Mouse (Mus musculus): ENCODE data around the gene Tcf7l1.

Gene Tcf7l1

GRCm38 (mm10) chr6:72619734-72620532 is 169.1 kb downstream of the Tcf7l1 start:
- peak; percentile 47 to 73 for DNase-seq

DNA sequence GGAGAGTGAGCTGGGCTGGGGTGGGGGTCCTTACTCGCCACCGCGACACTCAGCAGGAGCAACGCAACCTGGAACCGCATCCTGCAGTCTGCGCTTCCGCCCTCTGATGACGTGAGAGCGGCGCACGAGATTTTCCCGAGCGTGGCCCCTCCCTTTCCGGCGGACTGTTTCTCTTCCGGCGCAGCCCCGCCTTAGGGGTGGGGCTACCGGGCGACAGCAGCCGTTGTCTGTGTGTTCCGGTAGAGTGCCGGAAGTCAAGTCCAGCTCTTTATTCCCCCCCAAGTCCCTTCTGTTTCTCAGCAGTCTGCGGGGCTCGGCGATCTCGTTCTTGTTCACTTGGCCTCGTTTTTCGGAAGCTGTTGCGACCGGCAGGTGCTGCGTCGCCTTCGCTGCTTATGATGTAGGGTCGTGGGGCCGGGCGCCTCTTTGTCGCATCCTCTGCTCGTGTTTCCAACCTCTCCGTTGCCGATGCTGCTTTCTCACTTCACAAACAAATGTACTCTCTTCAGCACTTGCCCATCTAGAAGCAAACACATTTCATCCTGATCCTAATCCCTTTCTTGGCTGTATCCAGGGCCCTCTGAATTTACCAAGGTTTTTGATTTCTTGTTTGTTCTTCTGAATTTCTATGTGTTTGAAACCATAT is 172.3 kb downstream of the Tcf7l1 start, which contains the start of gene Tgoln1:
Tgoln1 (minus strand) TSS at position 358 of the 646 bp plus-strand sequence.
- peak; percentile 95 to 96 for DNase-seq

- no peak for DNase-seq
Observed at GRCm38 (mm10) chr6:72615561-72616375, 173.3 kb downstream of the Tcf7l1 start.

GRCm38 (mm10) chr6:72615151-72615550 is 173.9 kb downstream of the Tcf7l1 start:
- DNase-seq = no peak

GRCm38 (mm10) chr6:72610261-72610660 is 178.8 kb downstream of the Tcf7l1 start:
- DNase-seq = no peak

DNA sequence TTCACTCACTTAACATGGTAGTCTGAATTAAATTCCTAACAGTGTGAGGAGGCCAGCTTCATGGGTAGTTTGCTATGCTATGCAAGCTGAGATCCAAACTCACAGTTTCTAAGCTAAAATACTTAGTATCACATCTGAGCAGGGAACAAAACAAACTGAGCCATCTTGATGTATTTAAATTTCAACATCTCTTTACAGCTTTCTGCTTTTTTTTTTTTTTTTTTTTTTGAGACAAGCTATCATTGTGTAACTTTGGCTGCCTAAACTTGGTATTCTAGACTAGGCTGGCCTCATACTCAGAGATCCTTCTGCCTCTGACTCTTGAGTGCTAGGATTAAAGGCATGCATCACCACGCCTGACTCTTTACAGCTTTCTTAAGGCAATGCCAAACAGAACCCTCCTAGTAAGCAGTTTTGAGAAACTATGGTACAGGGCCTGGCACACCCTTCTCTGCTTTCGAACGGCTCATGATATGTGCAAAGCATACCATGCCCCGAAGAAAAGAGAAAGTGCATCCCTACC is 180.3 kb downstream of the Tcf7l1 start:
- DNase-seq = no peak

DNA sequence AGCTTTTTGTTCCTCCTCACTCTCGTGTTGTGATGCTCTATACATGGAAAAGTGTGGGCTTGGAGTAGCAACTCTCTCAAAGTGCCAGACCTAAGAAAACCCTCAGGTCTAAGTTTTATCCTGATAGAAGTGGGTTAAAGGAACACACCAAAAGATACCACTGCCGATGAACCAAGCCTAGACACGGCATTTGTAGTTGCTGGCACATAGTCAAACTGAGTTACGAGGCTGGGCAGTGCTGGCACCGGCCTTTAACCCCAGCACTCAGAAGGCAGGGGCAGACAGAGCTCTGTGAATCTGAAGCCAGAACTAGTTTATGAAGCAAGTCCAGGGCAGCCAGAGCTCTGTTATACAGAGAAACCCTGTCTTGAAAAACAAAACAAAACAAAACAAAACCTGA is 181.4 kb downstream of the Tcf7l1 start:
- DNase-seq = no peak

GRCm38 (mm10) chr6:72607060-72607459 is 182.0 kb downstream of the Tcf7l1 start:
- no peak for DNase-seq

DNA sequence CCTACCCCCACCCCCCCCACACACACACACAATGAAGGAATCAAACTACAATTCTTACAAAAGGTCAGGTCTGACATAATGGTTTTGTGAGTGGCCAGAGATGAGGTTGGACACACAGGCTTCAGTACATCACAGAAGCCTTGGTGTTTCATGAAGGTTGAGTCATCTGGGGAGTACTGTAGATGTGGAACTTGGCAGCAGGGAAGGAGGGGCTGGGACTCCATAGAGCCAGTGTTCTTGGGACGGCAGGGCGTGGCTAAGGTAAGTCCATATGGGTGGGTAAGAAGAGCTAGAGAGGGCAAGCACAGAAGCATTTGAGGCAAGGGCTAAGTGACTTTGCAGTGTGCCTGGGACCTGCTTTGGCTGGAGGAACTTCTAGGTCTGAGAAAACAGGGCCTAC is 185.0 kb downstream of the Tcf7l1 start:
- DNase-seq = no peak

GRCm38 (mm10) chr6:72601732-72602131 is 187.3 kb downstream of the Tcf7l1 start:
- peak; percentile 82 to 87 for DNase-seq

DNA sequence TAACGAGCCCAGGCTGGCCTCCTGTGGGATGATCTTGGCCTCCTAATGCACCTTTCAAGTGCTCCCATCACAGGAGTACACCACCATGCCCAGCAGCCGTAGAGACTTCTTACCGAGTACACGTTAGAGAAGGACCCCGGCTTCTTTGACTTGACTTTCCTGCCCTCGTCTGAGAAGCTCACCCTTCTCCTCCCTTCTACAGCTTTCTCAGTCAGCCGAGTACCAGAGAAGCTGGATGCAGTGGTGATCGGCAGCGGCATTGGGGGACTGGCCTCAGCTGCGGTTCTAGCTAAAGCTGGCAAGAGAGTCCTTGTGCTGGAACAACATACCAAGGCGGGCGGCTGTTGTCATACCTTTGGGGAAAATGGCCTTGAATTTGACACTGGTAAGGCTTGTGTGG is 188.3 kb downstream of the Tcf7l1 start:
- DNase-seq = no peak

- no peak for DNase-seq
Observed at GRCm38 (mm10) chr6:72600216-72600615, 188.8 kb downstream of the Tcf7l1 start.

DNA sequence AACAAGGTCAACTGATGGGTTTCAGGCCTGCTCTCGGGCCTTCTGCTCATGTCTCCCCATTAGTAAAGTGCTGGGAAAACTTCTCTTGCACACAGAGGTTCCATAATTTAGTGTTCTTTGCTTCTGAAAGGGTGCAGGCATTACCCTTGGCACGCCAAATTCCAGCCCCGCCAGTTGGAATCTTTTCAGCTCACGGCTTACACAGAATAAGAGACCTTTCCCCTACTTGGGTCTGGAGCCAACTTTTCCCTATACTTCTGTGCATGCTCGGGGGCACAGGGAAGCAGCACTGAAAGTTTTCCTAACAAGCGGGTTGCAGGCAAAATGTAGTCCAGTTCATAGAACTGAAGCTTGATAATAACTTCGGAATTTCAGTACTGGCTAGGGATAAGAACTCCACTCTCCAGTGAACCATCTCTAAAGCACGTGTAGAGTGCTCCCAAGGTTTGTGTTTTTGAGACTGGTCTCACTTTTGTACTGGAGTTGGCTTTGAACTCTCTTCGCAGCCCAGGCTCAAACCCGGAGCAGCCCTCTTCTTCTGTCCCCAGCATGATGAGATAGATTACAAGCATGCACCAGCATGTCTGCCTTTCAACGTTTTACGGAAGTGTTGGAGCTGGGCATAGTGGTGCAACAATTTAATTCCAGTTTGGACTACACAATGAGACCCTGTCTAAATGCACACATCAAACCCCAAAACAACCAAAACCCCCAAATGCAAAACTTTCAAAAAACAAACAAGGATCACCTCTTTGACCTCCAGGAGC is 190.1 kb downstream of the Tcf7l1 start:
- peak; percentile 36 to 40 for DNase-seq

DNA sequence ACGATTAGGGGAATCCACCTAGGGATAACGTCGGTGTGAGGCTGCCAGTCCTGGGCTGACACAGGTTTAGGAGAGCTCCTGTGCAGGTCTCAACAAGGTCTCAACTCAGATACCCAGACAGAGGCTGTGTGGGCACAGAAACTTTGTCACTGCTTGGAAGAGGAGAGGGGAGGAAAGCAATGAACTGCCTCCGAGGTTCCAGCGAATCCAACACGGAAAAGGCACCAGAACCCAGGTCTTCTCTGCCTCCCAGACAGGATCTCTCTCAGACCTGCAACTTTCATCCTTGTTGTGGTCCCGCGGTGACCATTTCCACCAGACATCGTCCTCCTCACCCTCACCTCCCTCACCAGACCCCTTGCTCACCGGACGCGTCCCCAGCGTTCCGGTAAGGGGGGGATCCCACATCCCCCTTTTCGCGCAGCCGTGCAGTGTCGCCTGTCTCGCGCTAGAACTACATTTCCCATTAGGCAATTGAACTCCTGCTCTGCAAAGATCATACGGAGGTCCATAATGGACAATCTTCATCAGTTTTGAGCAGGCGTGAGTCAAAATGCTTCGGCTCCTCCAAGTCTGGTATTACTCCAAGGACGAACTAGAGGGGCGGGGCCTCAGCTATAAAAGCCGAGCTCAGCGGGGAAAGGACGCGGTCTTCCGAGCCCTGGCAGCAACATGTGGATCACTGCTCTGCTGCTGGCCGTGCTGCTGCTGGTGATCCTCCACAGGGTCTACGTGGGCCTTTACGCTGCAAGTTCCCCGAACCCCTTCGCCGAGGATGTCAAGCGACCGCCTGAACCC is 190.9 kb downstream of the Tcf7l1 start, which contains the start of the genes Elmod3 and Retsat:
Elmod3 (minus strand) TSS at position 458 of the 798 bp plus-strand sequence.
Retsat (plus strand) TSS at position 520 of the 798 bp plus-strand sequence.
- DNase-seq = peak; percentile 94 to 97

DNA sequence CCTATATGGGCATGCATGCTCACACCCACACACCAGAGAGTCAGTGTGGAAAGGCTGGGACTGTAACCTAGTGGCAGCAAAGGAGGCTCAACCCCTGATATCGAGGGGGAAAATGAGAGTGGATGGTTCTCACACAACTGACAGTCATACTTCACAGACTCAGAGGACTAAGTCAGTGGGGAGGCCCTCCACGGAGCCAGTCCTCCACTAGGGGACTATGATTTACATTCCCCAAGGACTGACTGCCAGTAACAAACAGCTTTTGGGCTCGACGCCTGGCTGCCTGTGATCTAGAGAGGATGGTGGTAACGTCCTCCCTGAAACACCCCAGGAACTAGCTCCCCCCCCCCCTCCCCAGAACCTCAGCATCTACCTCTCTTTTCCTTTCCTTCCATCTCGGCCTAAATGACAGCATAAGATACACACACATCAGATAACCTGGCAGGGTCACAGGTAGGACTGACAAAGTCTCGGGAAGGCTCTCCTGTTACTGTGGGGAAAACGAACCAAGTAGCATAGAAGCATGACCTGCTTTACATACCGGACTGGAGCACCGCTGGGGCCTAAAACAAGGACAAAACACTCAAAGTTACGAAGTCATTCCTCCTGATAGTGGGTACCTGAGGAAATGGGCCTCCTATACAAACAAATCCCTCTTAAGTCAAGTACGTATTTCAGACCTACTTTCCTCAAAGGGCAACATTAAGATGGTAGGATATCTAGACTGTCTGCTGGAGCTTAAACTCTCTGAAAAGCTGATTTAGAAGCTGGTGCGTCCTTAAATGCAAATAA is 191.8 kb downstream of the Tcf7l1 start:
- peak; percentile 32 to 39 for DNase-seq

DNA sequence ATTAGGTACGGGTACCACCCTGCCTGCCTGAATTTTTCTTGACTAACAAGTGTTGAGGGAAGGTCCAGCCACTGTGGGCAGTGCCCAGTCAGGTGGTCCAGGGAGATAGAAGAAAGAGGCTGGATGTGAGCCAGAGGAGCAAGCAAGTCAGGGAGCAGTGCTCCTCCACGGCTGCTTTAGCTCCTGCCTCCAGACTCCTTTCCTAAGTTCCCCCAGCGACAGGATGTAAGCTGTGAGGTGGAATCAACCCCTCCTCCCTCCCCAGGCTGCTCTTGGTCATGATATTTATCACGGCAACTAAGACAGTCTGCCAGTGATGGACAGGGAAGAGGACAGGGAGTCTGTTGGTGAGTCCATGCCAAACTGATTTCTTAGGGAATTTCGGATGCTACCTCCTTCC is 195.1 kb downstream of the Tcf7l1 start:
- no peak for DNase-seq

DNA sequence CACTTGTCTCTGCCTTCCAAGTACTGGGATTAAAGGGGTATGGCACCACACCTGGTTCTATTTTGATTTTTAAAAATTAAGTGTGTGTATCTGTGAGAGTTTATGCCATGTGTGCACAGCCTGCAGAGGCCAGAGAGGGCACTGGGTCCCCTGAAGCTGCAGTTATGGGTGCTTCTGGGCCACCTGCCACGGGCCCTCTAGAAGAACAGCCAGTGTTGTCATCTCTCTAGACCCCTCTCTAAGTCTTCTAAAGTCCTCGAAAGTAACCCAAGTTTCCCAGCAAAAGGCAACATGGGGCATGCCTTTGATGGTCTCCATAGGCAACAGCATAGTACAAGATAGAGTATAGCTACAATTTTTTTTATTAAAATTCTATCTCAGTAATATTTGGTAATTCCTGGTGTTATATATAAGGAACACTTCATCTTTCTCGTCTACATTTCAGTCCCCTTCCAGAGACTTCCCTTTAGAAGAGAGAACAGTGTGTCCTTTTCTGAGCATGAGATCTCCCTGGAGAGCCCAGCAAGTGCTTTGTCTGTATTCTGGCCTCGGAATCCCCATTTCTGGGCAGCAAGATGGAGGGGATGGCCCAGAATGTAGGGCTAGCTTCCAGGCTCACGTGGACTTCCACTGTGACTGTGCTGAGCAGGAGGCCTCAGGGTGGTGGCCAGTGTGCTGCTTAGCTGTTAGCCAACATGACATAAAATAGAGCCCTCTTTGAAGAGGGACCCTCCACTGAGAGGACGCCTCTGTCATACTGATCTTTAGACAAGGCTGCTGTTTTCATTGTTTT is 195.8 kb downstream of the Tcf7l1 start:
- DNase-seq = no peak

DNA sequence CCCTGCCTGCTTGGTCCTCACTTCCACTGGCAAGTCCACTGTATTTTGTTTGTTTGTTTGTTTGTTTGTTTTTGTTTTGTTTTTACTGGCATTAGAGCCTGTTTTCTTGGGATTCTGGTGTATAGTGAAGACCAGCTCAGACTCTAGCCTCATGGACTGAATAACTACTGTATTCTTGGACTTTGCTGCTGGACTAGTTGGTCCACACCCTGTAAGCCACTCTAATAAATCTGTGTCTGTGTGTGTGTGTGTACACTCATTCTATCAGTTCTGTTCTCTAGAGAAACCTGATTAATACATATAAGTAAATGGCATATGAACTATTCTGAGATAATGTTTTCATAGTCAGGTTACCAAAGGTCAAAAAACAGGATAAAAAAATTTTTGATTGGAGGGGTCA is 198.9 kb downstream of the Tcf7l1 start:
- no peak for DNase-seq

- no peak for DNase-seq
Observed at GRCm38 (mm10) chr6:72588307-72588706, 200.7 kb downstream of the Tcf7l1 start.

DNA sequence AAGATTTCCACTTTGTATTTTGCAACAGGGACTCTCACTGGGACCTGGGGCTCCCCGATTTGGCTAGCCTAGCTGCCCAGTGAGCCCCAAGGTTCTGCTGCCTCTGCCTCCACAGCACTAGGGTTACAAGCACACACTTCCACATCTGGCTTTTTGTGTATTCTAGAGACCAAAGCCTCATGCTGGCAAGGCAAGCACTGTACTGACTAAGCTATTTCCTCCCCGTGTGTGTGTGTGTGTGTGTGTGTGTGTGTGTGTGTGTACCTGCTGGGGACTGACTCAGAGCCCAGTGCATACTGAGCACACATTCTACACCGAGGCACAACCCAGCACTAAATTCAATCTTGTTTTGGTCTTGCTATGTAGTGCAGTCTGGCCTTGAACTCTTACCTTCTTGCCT is 202.4 kb downstream of the Tcf7l1 start:
- no peak for DNase-seq

All from lung, adult 18-20 months (tissue).